Comparison of ENCODE assay signal across 13 mouse cellular contexts in genomic region chr6:59102090-59102489, GRCm38 (mm10).
"Had no signal": no experiment of that assay in that cellular context is flagged by ENCODE, and none has a peak within 500 bp of the region (broad histone marks: within the 10 kb centered on the region; RNA-seq: fewer than 3 reads in every experiment).

No protein-coding gene starts in this region.

- H3K4me3 ChIP-seq: limb, embryonic 15.5 days; liver, embryonic 12.5 days; lung, embryonic 15.5 days; midbrain, embryonic 12.5 days had no signal

- H3K4me1 ChIP-seq: limb, embryonic 15.5 days; liver, embryonic 12.5 days; lung, embryonic 15.5 days; midbrain, embryonic 12.5 days had no signal

- H3K36me3 ChIP-seq: limb, embryonic 15.5 days; liver, embryonic 12.5 days; lung, embryonic 15.5 days; midbrain, embryonic 12.5 days had no signal

- H3K4me2 ChIP-seq: limb, embryonic 15.5 days; liver, embryonic 12.5 days; lung, embryonic 15.5 days; midbrain, embryonic 12.5 days had no signal

- H3K9me3 ChIP-seq: limb, embryonic 15.5 days; liver, embryonic 12.5 days; lung, embryonic 15.5 days; midbrain, embryonic 12.5 days had no signal

- H3K9ac ChIP-seq: limb, embryonic 15.5 days; liver, embryonic 12.5 days; lung, embryonic 15.5 days; midbrain, embryonic 12.5 days had no signal

- DNase-seq: kidney, adult 9 months; kidney, postnatal 36 days; layer of hippocampus, adult 9-11 months; layer of hippocampus, postnatal 36 days; lung, postnatal 14 days; thymus, adult 2 months; thymus, postnatal 25 days had no signal

- H3K27me3 ChIP-seq: limb, embryonic 15.5 days; liver, embryonic 12.5 days; lung, embryonic 15.5 days; midbrain, embryonic 12.5 days had no signal

- H3K27ac ChIP-seq: kidney, postnatal 0 days; limb, embryonic 15.5 days; liver, embryonic 12.5 days; lung, embryonic 15.5 days; midbrain, embryonic 12.5 days had no signal

- ATAC-seq: liver, embryonic 12.5 days; midbrain, embryonic 16.5 days had no signal
